ENCODE assay signal across 8 mouse cellular contexts in genomic region chr5:101764554-101765347, GRCm38 (mm10). TPM values are rescaled to one million over a fixed set of nuclear protein-coding genes. Genes with fewer than 3 reads are reported as not detected.
A peak's percentile ranks its signal among the peaks of the same experiment; 100 is the strongest.
DNase-seq lines count a peak whose midpoint lies in the region; ATAC-seq lines count a peak whose summit lies in the region.

TSS of gene Cds1 (plus strand) at chr5:101765130.

- H3K4me2 ChIP-seq in hindbrain, embryonic 12.5 days (replicated peaks) = peak within 1 kb of the TSS; percentile 98

- peaks cover 6% of the 10 kb centered on the region; the same call in 1 of the 2 replicates for H3K4me1 ChIP-seq in hindbrain, embryonic 12.5 days

- peak within 1 kb of the TSS; percentile 68 for H3K4me3 ChIP-seq in hindbrain, embryonic 12.5 days

- H3K36me3 ChIP-seq in hindbrain, embryonic 12.5 days = no peaks in the 10 kb centered on the region

- peak; percentile 88 for ATAC-seq in hindbrain, embryonic 12.5 days (ENCODE audit: low FRiP score)

- peak; percentile 43 for DNase-seq in WW6 (ENCODE audit: low read depth, low spot score)
- peak; percentile 90 to 92 for DNase-seq in cerebellum, postnatal 10 days
- DNase-seq in frontal cortex, postnatal 25 days (ENCODE audit: low spot score in 2 of 2) = peak; percentile 59 to 69
- peak; percentile 86 for DNase-seq in layer of hippocampus, postnatal 36 days
- peak; percentile 80 for DNase-seq in lung, postnatal 14 days
- peak; percentile 77 for DNase-seq in retina, embryonic 14.5 days (ENCODE audit: low spot score)
- DNase-seq in thymus, postnatal 36 days = peak; percentile 53 to 65

- H3K9ac ChIP-seq in hindbrain, embryonic 12.5 days = peak within 1 kb of the TSS; percentile 68

- H3K9me3 ChIP-seq in hindbrain, embryonic 12.5 days (replicated peaks) = no peaks in the 10 kb centered on the region

- no peak within 1 kb of the TSS for H3K27ac ChIP-seq in hindbrain, embryonic 12.5 days

- peaks cover 80% of the 10 kb centered on the region for H3K27me3 ChIP-seq in hindbrain, embryonic 12.5 days

- WGBS in hindbrain, embryonic 12.5 days = under 1% methylated on average over 61 of the region's 91 CpGs

RNA-seq across cellular contexts. Expression of gene Cds1, which starts in this region (rescaled TPM):
- 3.2 and 3.5 TPM in 2 replicates for polyA plus RNA-seq in hindbrain, embryonic 12.5 days (2016; fragmentation: Nextera tagmentation; extraction: Ambion mirVana)
- total RNA-seq in layer of hippocampus, postnatal 36 days (2021) = 10 to 100 TPM; 58.9 to 64.0 TPM
